Comparison of ENCODE assay signal across 31 mouse cellular contexts in the genomic region with DNA sequence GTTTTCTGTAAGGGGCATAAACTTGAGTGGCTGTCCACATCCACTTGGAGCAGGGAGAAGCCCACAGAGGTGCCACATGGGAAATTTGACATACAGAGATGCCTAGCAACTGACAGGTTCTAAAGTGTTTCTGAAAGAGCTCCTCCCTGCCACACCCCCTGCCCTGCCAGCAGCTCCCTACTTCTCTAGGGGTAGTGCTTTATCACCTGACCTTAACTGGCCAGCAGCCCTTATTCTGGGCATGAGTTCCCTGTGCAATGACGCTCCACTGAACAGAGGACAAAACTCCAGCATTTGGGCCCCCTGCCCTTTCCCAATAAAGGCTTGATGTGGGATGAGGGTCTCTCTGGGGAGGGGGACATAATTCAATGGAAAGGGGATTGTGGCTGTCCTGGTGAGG.
"Had no signal": no experiment of that assay in that cellular context is flagged by ENCODE, and none has a peak within 500 bp of the region (broad histone marks: within the 10 kb centered on the region; RNA-seq: fewer than 3 reads in every experiment).

No protein-coding gene starts in this region.

- ATAC-seq: hindbrain, embryonic 16.5 days; hindbrain, postnatal 0 days; inflammation-experienced regulatory T-cells, adult 6 months; intestine, embryonic 15.5 days; intestine, embryonic 16.5 days; intestine, postnatal 0 days had no signal

- H3K4me3 ChIP-seq: heart, embryonic 10.5 days; heart, embryonic 12.5 days; heart, embryonic 13.5 days; heart, embryonic 15.5 days; hindbrain, embryonic 10.5 days; hindbrain, embryonic 12.5 days; hindbrain, embryonic 13.5 days; hindbrain, embryonic 15.5 days; intestine, embryonic 15.5 days; kidney, embryonic 15.5 days; layer of hippocampus, adult 2 months; left cerebral cortex, adult 2 months had no signal

- H3K9ac ChIP-seq: heart, embryonic 12.5 days; heart, embryonic 13.5 days; heart, embryonic 15.5 days; hindbrain, embryonic 12.5 days; hindbrain, embryonic 13.5 days; hindbrain, embryonic 14.5 days; hindbrain, embryonic 15.5 days; intestine, embryonic 15.5 days; kidney, embryonic 15.5 days had no signal

- H3K36me3 ChIP-seq: heart, embryonic 15.5 days; hindbrain, embryonic 10.5 days; hindbrain, embryonic 12.5 days; hindbrain, embryonic 15.5 days; intestine, embryonic 15.5 days; kidney, embryonic 15.5 days had no signal

- H3K9me3 ChIP-seq: heart, embryonic 10.5 days; heart, embryonic 12.5 days; heart, embryonic 13.5 days; heart, embryonic 15.5 days; hindbrain, embryonic 10.5 days; hindbrain, embryonic 12.5 days; hindbrain, embryonic 13.5 days; hindbrain, embryonic 15.5 days; intestine, embryonic 15.5 days; kidney, embryonic 15.5 days had no signal

- H3K4me2 ChIP-seq: heart, embryonic 11.5 days; heart, embryonic 12.5 days; heart, embryonic 13.5 days; heart, embryonic 15.5 days; hindbrain, embryonic 12.5 days; hindbrain, embryonic 13.5 days; hindbrain, embryonic 14.5 days; hindbrain, embryonic 15.5 days; intestine, embryonic 15.5 days; kidney, embryonic 15.5 days had no signal

- H3K27me3 ChIP-seq: heart, embryonic 12.5 days; heart, embryonic 13.5 days; heart, embryonic 15.5 days; hindbrain, embryonic 12.5 days; hindbrain, embryonic 13.5 days; hindbrain, embryonic 15.5 days; intestine, embryonic 15.5 days; kidney, embryonic 15.5 days had no signal

- DNase-seq: heart, postnatal 14 days; heart, postnatal 36 days; heart, postnatal 4 days; kidney, adult 11 months; kidney, adult 18-20 months; kidney, postnatal 10 days; kidney, postnatal 14 days; kidney, postnatal 25 days; kidney, postnatal 4 days; layer of hippocampus, adult 9-11 months; layer of hippocampus, postnatal 36 days had no signal

- H3K27ac ChIP-seq: heart, embryonic 10.5 days; heart, embryonic 13.5 days; heart, embryonic 15.5 days; hindbrain, embryonic 12.5 days; hindbrain, embryonic 13.5 days; hindbrain, embryonic 14.5 days; hindbrain, embryonic 15.5 days; hindbrain, postnatal 0 days; intestine, embryonic 15.5 days; kidney, embryonic 15.5 days; kidney, postnatal 0 days; layer of hippocampus, adult 2 months; left cerebral cortex, adult 2 months had no signal

- H3K4me1 ChIP-seq: heart, embryonic 15.5 days; hindbrain, embryonic 12.5 days; intestine, embryonic 15.5 days; kidney, embryonic 15.5 days had no signal
